Mouse (Mus musculus) adipose tissue, adult 10 weeks (tissue): ENCODE data around the gene Krt83. TPM values are rescaled to one million over a fixed set of nuclear protein-coding genes. Genes with fewer than 3 reads are reported as not detected.

Experiments used
- polyA plus RNA-seq: library from polyadenylated mRNA; stranded (reverse); fragments of 350-450 nt; fragmentation: Illumina TruSeq; extraction: RNeasy Lipid Tissue Mini Kit (QIAGEN cat#74804); gene quantifications from one replicate; pipeline ENCODE4 v1.2.3, GENCODE M21; 2014; ENCODE audit warnings: low read depth, low replicate concordance

Krt83 gene
- not detected for polyA plus RNA-seq

GRCm38 (mm10) chr15:101491431-101491830 is at the start of gene Krt83:
Krt83 (minus strand) TSS chr15:101491512.

GRCm38 (mm10) chr15:101532720-101533119 is 41.4 kb upstream of the Krt83 start, which contains the start of gene Krt84:
Krt84 (minus strand) TSS chr15:101532820.

DNA sequence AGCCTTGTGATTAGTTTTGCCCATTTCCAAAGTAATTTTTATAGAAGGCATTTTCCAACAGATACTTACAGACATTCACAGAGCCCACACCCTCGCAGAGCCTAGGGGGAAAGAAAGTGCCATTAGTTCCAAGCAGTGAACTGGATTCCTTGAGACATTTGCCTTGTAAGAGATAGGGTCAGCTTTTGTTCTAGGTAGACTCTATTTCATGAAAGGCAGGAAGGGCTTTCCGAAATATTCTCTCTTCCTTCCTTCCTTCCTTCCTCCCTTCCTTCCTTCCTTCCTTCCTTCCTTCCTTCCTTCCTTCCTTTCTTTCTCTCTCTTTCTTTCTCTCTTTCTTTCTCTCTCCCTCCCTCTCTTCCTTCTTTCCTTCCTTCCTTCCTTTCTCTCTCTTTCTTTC is 25.8 kb upstream of the Krt83 start, which contains the start of gene Gm49425:
Gm49425 (minus strand) TSS at position 101 of the 400 bp plus-strand sequence.

GRCm38 (mm10) chr15:101472952-101473528 is 18.3 kb downstream of the Krt83 start, which contains the start of gene Krt86:
Krt86 (plus strand) TSS chr15:101473478.

GRCm38 (mm10) chr15:101463651-101464050 is 27.7 kb downstream of the Krt83 start, which contains the start of gene Krt81:
Krt81 (minus strand) TSS chr15:101463751.

GRCm38 (mm10) chr15:101447444-101447843 is 43.9 kb downstream of the Krt83 start, which contains the start of gene Krt88:
Krt88 (plus strand) TSS chr15:101447744.

DNA sequence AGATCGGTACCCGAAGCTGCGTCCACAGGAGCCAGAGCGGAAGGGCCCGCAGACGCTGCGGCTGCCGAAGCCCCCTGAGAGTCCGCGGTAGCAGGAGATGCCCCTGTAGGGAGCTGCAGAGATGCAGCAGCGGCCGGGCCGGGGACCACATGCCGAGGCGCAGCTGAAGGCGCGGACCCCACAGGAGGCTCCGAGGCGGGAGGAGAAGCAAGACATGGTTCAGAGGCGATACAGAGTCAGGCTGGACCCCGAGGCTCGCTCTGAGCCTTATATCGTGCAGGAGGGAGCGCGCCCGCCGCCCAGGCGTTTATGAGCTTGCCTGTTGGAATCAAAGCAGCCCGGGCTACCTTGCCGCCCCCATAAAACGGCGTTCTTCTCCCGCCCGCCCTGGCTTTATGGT is 52.8 kb downstream of the Krt83 start, which contains the start of gene Krt87:
Krt87 (minus strand) TSS at position 250 of the 400 bp plus-strand sequence.

Other genes with a start within 250 kb of the Krt83 start
- 34.9 TPM for gene Nr4a1, start 237.2 kb downstream of the Krt83 start, polyA plus RNA-seq
- 23.9 TPM for gene Atg101, start 207.2 kb downstream of the Krt83 start, polyA plus RNA-seq
- gene 6030408B16Rik, start 198.3 kb downstream of the Krt83 start, polyA plus RNA-seq, result 3.1 TPM
- gene Krt80, start 121.3 kb downstream of the Krt83 start, polyA plus RNA-seq, result 5.3 TPM
- 24.7 TPM for gene Krt7, start 80.5 kb downstream of the Krt83 start, polyA plus RNA-seq
- not detected for gene Krt87, start 52.7 kb downstream of the Krt83 start, polyA plus RNA-seq
- gene Krt88, start 43.8 kb downstream of the Krt83 start, polyA plus RNA-seq, result 3.5 TPM
- gene Krt81, start 27.8 kb downstream of the Krt83 start, polyA plus RNA-seq, result not detected
- not detected for gene Krt86, start 18.0 kb downstream of the Krt83 start, polyA plus RNA-seq
- gene Gm49425, start 25.7 kb upstream of the Krt83 start, polyA plus RNA-seq, result not detected
- not detected for gene Krt84, start 41.3 kb upstream of the Krt83 start, polyA plus RNA-seq
- not detected for gene Krt82, start 59.2 kb upstream of the Krt83 start, polyA plus RNA-seq
- gene Krt90, start 71.4 kb upstream of the Krt83 start, polyA plus RNA-seq, result not detected
- not detected for gene Krt75, start 82.4 kb upstream of the Krt83 start, polyA plus RNA-seq
- gene Gm5414, start 136.7 kb upstream of the Krt83 start, polyA plus RNA-seq, result not detected
- gene Gm5478, start 155.9 kb upstream of the Krt83 start, polyA plus RNA-seq, result not detected
- not detected for gene Krt6b, start 188.8 kb upstream of the Krt83 start, polyA plus RNA-seq
- not detected for gene Krt6a, start 202.8 kb upstream of the Krt83 start, polyA plus RNA-seq
- gene Krt5, start 221.4 kb upstream of the Krt83 start, polyA plus RNA-seq, result 39.6 TPM